Mouse (Mus musculus) G1E (cell line): ENCODE data around the gene Gm10134. TPM values are rescaled to one million over a fixed set of nuclear protein-coding genes. Genes with fewer than 3 reads are reported as not detected.

ENCODE experiments used
- ATAC-seq: 2 replicates; pipeline ENCODE4 v1.8.0; 2016; ENCODE audit warnings: mild to moderate bottlenecking; ENCODE audit not compliant: insufficient number of reproducible peaks, poor library complexity, low FRiP score, severe bottlenecking; ENCODE audit errors: extremely low read depth
- DNase-seq: peaks from one replicate; pipeline ENCODE4 v3.0.0; 2012; ENCODE audit warnings: low spot score
- H3K27me3 ChIP-seq: 2 replicates; pipeline ENCODE4 v1.6.1; 2012; ENCODE audit warnings: mild to moderate bottlenecking, low read length, inconsistent platforms; ENCODE audit not compliant: insufficient read depth
- H3K36me3 ChIP-seq: replicated peaks from 2 replicates; pipeline ENCODE3; 2012; ENCODE audit warnings: mild to moderate bottlenecking, inconsistent platforms
- H3K4me1 ChIP-seq: 2 replicates; pipeline ENCODE4 v1.6.1; 2012; ENCODE audit warnings: low read depth, low read length, inconsistent platforms, mixed read lengths; ENCODE audit not compliant: insufficient read depth
- H3K4me3 ChIP-seq: 2 replicates; pipeline ENCODE4 v1.5.1; 2012; ENCODE audit warnings: low read depth, mild to moderate bottlenecking, inconsistent platforms, low read length, moderate library complexity, mixed read lengths
- H3K9me3 ChIP-seq: replicated peaks from 2 replicates; pipeline ENCODE4 v1.6.1; 2012; ENCODE audit warnings: inconsistent platforms
- CTCF ChIP-seq: IDR thresholded peaks from 2 replicates; pipeline ENCODE4 v1.5.1; 2012; ENCODE audit warnings: low read depth, low read length, inconsistent platforms, mixed read lengths
- GATA1 ChIP-seq: IDR thresholded peaks from 2 replicates; pipeline ENCODE4 v1.6.1; 2012; ENCODE audit warnings: borderline replicate concordance, low read length, inconsistent platforms, mixed read lengths
- GATA2 ChIP-seq: IDR thresholded peaks from 2 replicates; pipeline ENCODE4 v1.6.1; 2012; ENCODE audit warnings: low read depth, low read length, inconsistent platforms, borderline replicate concordance
- POLR2AphosphoS5 ChIP-seq: IDR thresholded peaks from 2 replicates; pipeline ENCODE4 v1.6.1; 2012; ENCODE audit warnings: low read depth, low read length, inconsistent platforms; ENCODE audit not compliant: insufficient replicate concordance
- TAL1 ChIP-seq: conservative IDR thresholded peaks from 2 replicates; pipeline ENCODE4 v1.6.1; 2012; ENCODE audit warnings: low read depth, low read length, inconsistent platforms, mixed read lengths
- polyA plus RNA-seq: library from polyadenylated mRNA; stranded (reverse); fragments of >175 nt; gene quantifications from 2 replicates; pipeline ENCODE4 v1.2.3, GENCODE M21; 2012
- total RNA-seq, 2 experiments: library from RNA; stranded (forward) in 1 of 2; stranded (reverse) in 1 of 2; fragments of 200-1000 nt in 1 of 2; fragments of >200 nt in 1 of 2; fragmentation: Nextera tagmentation in 1 of 2; gene quantifications; 2 replicates each; pipeline ENCODE4 v1.2.3; 2014 to 2017

Gene Gm10134
- total and polyA plus RNA-seq, 3 experiments: not detected

GRCm38 (mm10) chr2:28546560-28546959, 40.7 kb downstream of the Gm10134 start:
- H3K36me3 ChIP-seq: no peaks in the 10 kb centered on the region
- ATAC-seq: no peak
- TF ChIP-seq GATA2: no peak
- no peak for TF ChIP-seq POLR2AphosphoS5

GRCm38 (mm10) chr2:28547237-28548172, 41.6 kb downstream of the Gm10134 start:
- TF ChIP-seq GATA1: no peak
- TF ChIP-seq GATA2: no peak
- no peak for TF ChIP-seq POLR2AphosphoS5
- no peak for TF ChIP-seq TAL1
- peak; percentile 93 for TF ChIP-seq CTCF
- H3K27me3 ChIP-seq: peaks cover 77% of the 10 kb centered on the region
- peak; percentile 78 for DNase-seq
- no peaks in the 10 kb centered on the region for H3K9me3 ChIP-seq
- 0 out of 2 replicates have a peak, but pooled peaks cover 2% of the 10 kb centered on the region for H3K4me1 ChIP-seq
- no peak overlapping the region for H3K4me3 ChIP-seq
- ATAC-seq: no peak
- no peaks in the 10 kb centered on the region for H3K36me3 ChIP-seq

More at GRCm38 (mm10) chr2:28546560-28546959, 40.7 kb downstream of the Gm10134 start:
- Histone ChIP-seq H3K4me3 (no peak overlapping the region), H3K4me1 (0 out of 2 replicates have a peak, but pooled peaks cover 2% of the 10 kb centered on the region), H3K9me3 (no peaks in the 10 kb centered on the region), H3K27me3 (peaks cover 76% of the 10 kb centered on the region)
- DNase-seq: no peak

GRCm38 (mm10) chr2:28549157-28549556, 43.3 kb downstream of the Gm10134 start:
- no peak for ATAC-seq
- no peak for TF ChIP-seq GATA1
- no peak for TF ChIP-seq GATA2
- no peak for TF ChIP-seq POLR2AphosphoS5
- TF ChIP-seq TAL1: no peak
- TF ChIP-seq CTCF: no peak
- H3K9me3 ChIP-seq: no peaks in the 10 kb centered on the region
- 0 out of 2 replicates have a peak, but pooled peaks cover 2% of the 10 kb centered on the region for H3K4me1 ChIP-seq
- no peak for DNase-seq
- no peaks in the 10 kb centered on the region for H3K36me3 ChIP-seq
- no peak overlapping the region for H3K4me3 ChIP-seq
- peaks cover 68% of the 10 kb centered on the region for H3K27me3 ChIP-seq

GRCm38 (mm10) chr2:28552301-28552700, 46.4 kb downstream of the Gm10134 start:
- Histone ChIP-seq H3K4me3 (no peak overlapping the region), H3K9me3 (no peaks in the 10 kb centered on the region), H3K4me1 (0 out of 2 replicates have a peak, but pooled peaks cover 2% of the 10 kb centered on the region), H3K36me3 (no peaks in the 10 kb centered on the region), H3K27me3 (peaks cover 56% of the 10 kb centered on the region)
- no peak for TF ChIP-seq POLR2AphosphoS5
- TF ChIP-seq GATA1: no peak
- no peak for TF ChIP-seq CTCF
- TF ChIP-seq GATA2: no peak
- no peak for TF ChIP-seq TAL1
- ATAC-seq (no peak), DNase-seq (no peak)

Other genes starting within 250 kb of the Gm10134 start
- gene Ppp1r26, start 59.3 kb upstream of the Gm10134 start, total RNA-seq (2014; fragmentation: Nextera tagmentation): not detected in 2 replicates
- gene Ppp1r26, start 59.3 kb upstream of the Gm10134 start, total RNA-seq (2017): 0.16 TPM in 1 of 2 replicates, not detected in the other
- gene Ppp1r26, start 59.3 kb upstream of the Gm10134 start, polyA plus RNA-seq: not detected in 2 replicates
- gene 1700007K13Rik, start 39.8 kb upstream of the Gm10134 start, total RNA-seq (2014; fragmentation: Nextera tagmentation): not detected in 2 replicates
- gene 1700007K13Rik, start 39.8 kb upstream of the Gm10134 start, total RNA-seq (2017): not detected in 2 replicates
- gene 1700007K13Rik, start 39.8 kb upstream of the Gm10134 start, polyA plus RNA-seq: 0.14 and 0.36 TPM in 2 replicates
- 101 TPM in 2 replicates for gene Mrps2, start 38.0 kb upstream of the Gm10134 start, total RNA-seq (2014; fragmentation: Nextera tagmentation)
- 30.3 and 33.4 TPM in 2 replicates for gene Mrps2, start 38.0 kb upstream of the Gm10134 start, total RNA-seq (2017)
- 46.4 and 49.6 TPM in 2 replicates for gene Mrps2, start 38.0 kb upstream of the Gm10134 start, polyA plus RNA-seq
- gene Gbgt1, start 9.2 kb upstream of the Gm10134 start, total RNA-seq (2014; fragmentation: Nextera tagmentation): not detected in 2 replicates
- not detected in 2 replicates for gene Gbgt1, start 9.2 kb upstream of the Gm10134 start, total RNA-seq (2017)
- not detected in 2 replicates for gene Gbgt1, start 9.2 kb upstream of the Gm10134 start, polyA plus RNA-seq
- not detected in 2 replicates for gene Ralgds, start 7.0 kb downstream of the Gm10134 start, total RNA-seq (2014; fragmentation: Nextera tagmentation)
- 0.49 and 0.52 TPM in 2 replicates for gene Ralgds, start 7.0 kb downstream of the Gm10134 start, total RNA-seq (2017)
- gene Ralgds, start 7.0 kb downstream of the Gm10134 start, polyA plus RNA-seq: 0.02 TPM in 1 of 2 replicates, not detected in the other
- gene Cel, start 57.3 kb downstream of the Gm10134 start, total RNA-seq (2014; fragmentation: Nextera tagmentation): not detected in 2 replicates
- not detected in 2 replicates for gene Cel, start 57.3 kb downstream of the Gm10134 start, total RNA-seq (2017)
- not detected in 2 replicates for gene Cel, start 57.3 kb downstream of the Gm10134 start, polyA plus RNA-seq
- 60.2 and 60.9 TPM in 2 replicates for gene Gtf3c5, start 77.7 kb downstream of the Gm10134 start, total RNA-seq (2014; fragmentation: Nextera tagmentation)
- 16.6 and 19.0 TPM in 2 replicates for gene Gtf3c5, start 77.7 kb downstream of the Gm10134 start, total RNA-seq (2017)
- 19.6 and 26.0 TPM in 2 replicates for gene Gtf3c5, start 77.7 kb downstream of the Gm10134 start, polyA plus RNA-seq
- 537 and 588 TPM in 2 replicates for gene Gfi1b, start 115.9 kb downstream of the Gm10134 start, total RNA-seq (2014; fragmentation: Nextera tagmentation)
- gene Gfi1b, start 115.9 kb downstream of the Gm10134 start, total RNA-seq (2017): 104 and 131 TPM in 2 replicates
- gene Gfi1b, start 115.9 kb downstream of the Gm10134 start, polyA plus RNA-seq: 649 and 739 TPM in 2 replicates
- 35.7 and 39.0 TPM in 2 replicates for gene Tsc1, start 135.1 kb downstream of the Gm10134 start, total RNA-seq (2014; fragmentation: Nextera tagmentation)
- gene Tsc1, start 135.1 kb downstream of the Gm10134 start, total RNA-seq (2017): 22.1 and 26.6 TPM in 2 replicates
- gene Tsc1, start 135.1 kb downstream of the Gm10134 start, polyA plus RNA-seq: 3.5 and 5.8 TPM in 2 replicates
- 5.6 and 7.9 TPM in 2 replicates for gene Spaca9, start 193.6 kb downstream of the Gm10134 start, total RNA-seq (2014; fragmentation: Nextera tagmentation)
- gene Spaca9, start 193.6 kb downstream of the Gm10134 start, total RNA-seq (2017): 15.4 and 22.3 TPM in 2 replicates
- gene Spaca9, start 193.6 kb downstream of the Gm10134 start, polyA plus RNA-seq: 1.4 and 1.8 TPM in 2 replicates
- 9.3 and 14.8 TPM in 2 replicates for gene Ak8, start 194.1 kb downstream of the Gm10134 start, total RNA-seq (2014; fragmentation: Nextera tagmentation)
- gene Ak8, start 194.1 kb downstream of the Gm10134 start, total RNA-seq (2017): 2.8 and 3.5 TPM in 2 replicates
- 0.38 and 0.41 TPM in 2 replicates for gene Ak8, start 194.1 kb downstream of the Gm10134 start, polyA plus RNA-seq